Mouse (Mus musculus): ENCODE measurements at regions not wholly inside any gene's neighbourhood (a gene's known extent, or its start where the extent isn't known, plus 50 kb on each side); places are given as distances from the start of the nearest gene placed in this dataset.

- TF ChIP-seq CTCF (IDR thresholded peaks at IDR 0.05; ENCODE audit: low read depth, low read length) = no peak
- TF ChIP-seq POLR2A (IDR thresholded peaks at IDR 0.05; ENCODE audit: extremely low read depth, insufficient read depth, low read length) = no peak
Measured at GRCm38 (mm10) chr9:116388863-116389262, 213.7 kb upstream of the Tgfbr2 start.
